Mouse (Mus musculus) heart, postnatal 4 days (tissue): ENCODE data around the gene Pglyrp2. TPM values are rescaled to one million over a fixed set of nuclear protein-coding genes. Genes with fewer than 3 reads are reported as not detected.

Experiments used
- DNase-seq: peaks from one replicate; pipeline ENCODE4 v3.0.0; 2021
- total RNA-seq, 2 experiments: library from RNA; stranded (reverse); gene quantifications; 2 replicates each; pipeline ENCODE4 v1.2.3; 2021

The Pglyrp2 gene
- total RNA-seq: not detected

DNA sequence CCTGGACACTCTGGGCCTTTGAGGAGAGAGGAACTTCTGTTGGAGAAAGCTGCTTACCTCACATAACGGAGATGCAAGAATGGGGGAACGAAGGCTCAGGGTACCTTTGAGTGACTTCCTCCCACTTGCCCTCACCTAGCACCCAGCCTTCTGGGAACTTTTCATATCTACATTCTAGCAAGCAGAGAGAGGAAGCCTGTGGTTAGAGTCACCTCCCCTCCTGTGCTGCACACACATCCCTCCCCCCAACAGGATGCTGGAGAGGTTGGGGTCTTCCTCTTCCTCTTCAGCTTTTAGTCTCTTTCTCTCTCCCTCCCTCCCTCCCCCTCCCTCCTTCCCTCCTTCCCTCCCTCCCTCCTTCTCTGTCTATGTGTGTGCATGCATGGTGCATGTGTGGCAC lies at the start of gene Pglyrp2:
Gene Pglyrp2, minus strand, starts transcription at position 134 of the 400 bp plus-strand sequence.
- no peak for DNase-seq

DNA sequence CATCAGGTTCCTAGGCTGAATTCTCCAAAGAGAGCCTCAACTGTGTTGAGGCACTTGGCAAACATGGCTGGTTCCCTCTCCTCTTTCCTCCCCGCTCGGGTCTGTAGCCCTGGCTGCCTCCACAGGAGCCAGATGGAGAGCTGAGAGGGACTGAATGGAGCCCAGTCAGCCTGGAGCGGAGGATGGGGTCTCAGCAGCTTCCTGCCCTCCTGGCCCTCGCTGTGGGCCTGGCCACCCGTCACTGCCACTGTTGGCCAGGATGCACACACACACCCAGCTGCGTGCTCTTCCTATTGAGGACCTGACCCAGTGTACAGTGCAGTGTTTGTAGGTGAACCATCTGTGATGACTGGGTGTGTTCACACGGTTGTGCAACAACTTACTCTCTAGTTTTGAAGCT lies 48.2 kb upstream of the Pglyrp2 start:
- no peak for DNase-seq

DNA sequence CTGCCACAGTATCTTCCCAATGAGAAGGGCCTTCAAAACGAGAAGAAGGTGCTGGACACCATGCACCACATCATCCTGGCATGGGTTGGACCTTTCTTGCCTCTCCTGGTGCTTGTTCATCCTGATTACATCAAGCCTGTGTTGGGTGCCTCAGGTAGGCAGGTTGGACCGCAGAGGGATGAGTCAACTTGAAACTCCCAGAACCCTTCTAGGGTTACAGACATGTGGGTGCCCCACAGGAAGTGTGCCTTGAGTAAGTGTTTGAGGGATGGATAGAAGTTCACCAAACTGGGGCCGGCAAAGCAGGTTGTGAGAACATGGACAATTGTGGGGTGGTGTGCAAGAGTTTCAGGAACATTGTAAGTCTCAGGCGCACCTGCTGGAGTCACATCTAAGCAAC lies 46.8 kb upstream of the Pglyrp2 start:
- DNase-seq: no peak

- no peak for DNase-seq
Observed at GRCm38 (mm10) chr17:32468494-32468893, 44.5 kb upstream of the Pglyrp2 start.

GRCm38 (mm10) chr17:32454997-32455396 lies 31.0 kb upstream of the Pglyrp2 start:
- no peak for DNase-seq

DNA sequence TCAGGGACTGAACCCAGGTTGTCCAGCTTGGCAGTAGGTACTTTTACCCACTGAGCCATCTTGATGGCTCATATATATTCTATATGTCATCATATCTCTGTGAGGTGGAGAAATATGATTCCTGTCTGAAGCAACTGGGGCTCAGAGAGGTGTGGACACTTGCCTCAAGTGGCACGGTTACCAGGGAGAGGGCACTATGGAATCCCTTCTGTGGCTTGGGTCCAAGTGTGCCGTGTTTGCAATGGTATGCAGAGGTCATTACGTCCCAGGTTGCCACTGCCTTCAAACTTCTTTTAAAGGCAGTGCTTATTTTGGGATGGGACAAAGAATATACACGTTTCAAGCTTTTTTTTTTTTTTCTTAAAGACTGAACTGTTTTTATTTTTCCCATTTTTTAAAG lies 30.2 kb upstream of the Pglyrp2 start:
- DNase-seq: peak; percentile 55

DNA sequence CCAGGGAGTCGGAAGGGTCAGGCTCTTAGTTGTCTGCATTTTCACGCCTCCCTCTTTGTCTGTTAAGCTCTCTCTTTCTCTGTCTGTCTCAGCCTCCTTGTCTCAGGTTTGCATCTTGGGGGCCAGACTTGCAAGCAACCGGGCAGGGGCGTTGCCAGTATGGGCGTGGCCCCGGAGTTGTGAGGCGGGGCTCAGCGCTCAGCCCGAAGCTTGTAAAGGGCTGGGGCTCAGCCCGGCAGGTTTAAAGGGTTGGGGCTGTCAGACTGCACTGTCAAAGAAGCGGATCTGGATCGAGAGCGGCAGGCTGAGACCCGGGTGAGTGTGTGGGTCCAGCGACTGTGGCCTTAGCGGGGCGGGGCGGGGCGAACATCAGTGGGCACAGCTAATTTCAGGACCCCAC lies 28.5 kb upstream of the Pglyrp2 start, which contains the start of gene Cyp4f39:
Gene Cyp4f39, plus strand, starts transcription at position 242 of the 400 bp plus-strand sequence.
- DNase-seq: peak; percentile 38

- DNase-seq: no peak
Observed at GRCm38 (mm10) chr17:32450844-32451537, 27.0 kb upstream of the Pglyrp2 start.

DNA sequence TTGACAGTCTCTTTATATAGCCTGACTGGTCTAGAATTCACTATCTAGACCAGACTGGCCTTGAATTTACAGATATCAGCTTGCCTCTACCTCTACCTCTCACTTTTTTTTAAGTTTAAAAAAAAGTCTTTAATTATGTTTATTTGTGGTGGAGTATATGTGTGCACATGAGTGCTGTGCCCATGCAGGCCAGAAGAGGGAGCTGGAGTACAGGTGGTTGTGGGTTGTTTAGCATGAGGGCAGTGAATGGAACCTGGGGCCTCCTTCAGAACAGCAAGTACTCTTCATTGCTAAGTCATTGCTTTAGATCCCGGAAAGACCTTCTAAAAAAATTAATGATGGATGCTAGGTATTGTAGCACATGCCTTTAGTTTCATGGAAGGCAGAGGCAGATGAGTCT lies 25.1 kb upstream of the Pglyrp2 start:
- DNase-seq: no peak

GRCm38 (mm10) chr17:32447195-32447594 lies 23.2 kb upstream of the Pglyrp2 start:
- DNase-seq: no peak

DNA sequence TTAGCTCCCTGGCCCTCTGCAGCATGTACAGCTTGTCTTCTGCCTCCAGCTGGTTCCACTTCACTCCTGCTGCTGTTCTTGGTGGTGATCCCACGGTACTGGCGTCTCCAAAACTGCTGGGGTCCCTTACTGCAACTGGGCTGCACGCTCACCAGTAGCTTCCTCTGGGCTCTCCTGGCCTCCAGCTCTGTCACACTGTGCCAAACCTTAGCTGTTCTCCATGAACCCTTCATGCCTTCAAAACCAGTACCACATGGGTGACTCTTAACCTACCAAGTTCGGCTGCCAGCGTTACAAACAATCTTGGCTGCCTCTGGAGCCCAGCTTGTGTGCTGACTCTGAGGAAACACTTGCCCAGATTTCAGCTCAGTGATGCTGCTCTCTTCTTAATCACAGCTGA lies 21.0 kb upstream of the Pglyrp2 start:
- DNase-seq: peak; percentile 9

- DNase-seq: no peak
Observed at GRCm38 (mm10) chr17:32443245-32443644, 19.3 kb upstream of the Pglyrp2 start.

- DNase-seq: no peak
Observed at GRCm38 (mm10) chr17:32437106-32437505, 13.1 kb upstream of the Pglyrp2 start.

- DNase-seq: no peak
Observed at GRCm38 (mm10) chr17:32435151-32435550, 11.2 kb upstream of the Pglyrp2 start.

DNA sequence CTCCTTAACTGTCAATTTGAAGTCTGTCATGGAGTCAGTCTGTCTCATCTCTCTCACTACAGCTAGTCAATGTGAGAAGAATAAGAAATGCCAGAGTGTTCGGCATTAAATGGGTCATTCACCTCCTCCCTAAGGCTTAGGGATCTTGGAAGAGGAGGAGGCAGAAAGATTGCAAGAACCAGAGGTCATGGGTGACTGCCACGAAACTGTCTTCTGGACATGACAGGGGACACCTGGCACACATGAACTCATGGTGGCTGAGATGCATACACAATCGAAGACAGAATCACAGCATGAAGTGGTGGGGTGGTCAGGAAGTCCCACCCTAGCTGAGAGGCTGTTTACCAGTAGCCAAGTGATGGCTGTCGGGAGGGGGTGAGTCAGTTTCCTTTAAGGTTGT lies 10.4 kb upstream of the Pglyrp2 start:
- peak; percentile 39 for DNase-seq

GRCm38 (mm10) chr17:32431972-32432371 lies 8.0 kb upstream of the Pglyrp2 start:
- DNase-seq: no peak

- DNase-seq: no peak
Observed at GRCm38 (mm10) chr17:32426610-32427009, 2.6 kb upstream of the Pglyrp2 start.

DNA sequence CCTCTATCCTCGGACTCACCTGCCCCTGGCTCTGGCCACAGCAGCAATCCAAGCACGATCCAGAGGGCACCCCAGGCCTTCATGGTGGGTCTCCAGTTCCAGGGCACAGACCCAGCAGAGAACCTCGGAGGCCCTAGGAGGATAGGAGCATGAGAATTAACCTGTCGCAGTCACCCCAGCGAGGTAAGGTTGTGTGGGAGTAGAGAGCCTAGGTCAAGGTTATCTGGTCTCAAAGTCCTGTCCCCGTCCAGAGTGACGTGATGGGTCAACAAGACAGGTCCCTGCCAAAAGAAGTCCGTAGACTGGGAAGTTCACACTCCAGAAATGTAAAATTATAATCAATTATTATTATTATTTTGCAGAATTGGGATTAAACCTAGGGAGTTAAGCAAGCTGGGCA lies 3.2 kb downstream of the Pglyrp2 start:
- no peak for DNase-seq

DNA sequence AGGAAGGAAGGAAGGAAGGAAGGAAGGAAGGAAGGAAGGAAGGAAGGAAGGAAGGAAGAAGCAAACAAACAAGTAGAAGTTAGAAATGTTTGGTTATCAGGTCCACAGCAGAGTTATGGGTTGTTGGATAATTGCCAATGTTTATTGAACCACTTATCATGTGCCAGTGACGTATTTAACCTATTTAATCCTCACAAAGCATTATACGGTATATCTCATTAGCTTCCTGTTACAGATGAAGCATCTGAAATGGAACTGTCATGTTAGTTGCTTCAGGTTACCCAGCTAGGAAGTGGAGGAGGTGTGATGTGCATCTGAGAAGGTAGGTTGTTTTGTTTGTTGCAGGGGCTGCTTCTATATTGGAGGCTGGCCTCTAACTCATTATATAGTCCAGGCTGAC lies 4.0 kb downstream of the Pglyrp2 start:
- DNase-seq: no peak

- DNase-seq: no peak
Observed at GRCm38 (mm10) chr17:32416771-32417170, 7.2 kb downstream of the Pglyrp2 start.

- no peak for DNase-seq
Observed at GRCm38 (mm10) chr17:32415417-32416020, 8.4 kb downstream of the Pglyrp2 start.

DNA sequence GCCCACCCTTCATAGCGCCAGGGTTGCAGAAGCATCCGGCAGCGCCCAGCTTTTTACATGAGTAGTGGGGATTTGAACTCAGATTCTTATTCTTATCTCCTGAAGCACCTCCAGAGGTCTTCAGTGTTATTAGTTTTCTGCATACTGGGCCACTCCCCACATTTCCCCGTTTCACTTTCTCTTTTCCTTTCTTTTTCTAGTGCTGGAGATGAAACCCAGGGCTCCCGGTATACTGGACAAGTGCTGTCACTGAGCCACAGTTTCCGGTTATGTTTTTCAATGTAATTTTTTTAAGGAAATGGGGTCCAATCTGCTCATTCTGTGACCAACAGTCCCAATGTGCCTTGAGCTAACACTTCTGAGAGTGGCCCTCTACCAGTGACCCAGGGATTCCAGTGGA lies 12.1 kb downstream of the Pglyrp2 start:
- DNase-seq: no peak

- no peak for DNase-seq
Observed at GRCm38 (mm10) chr17:32403417-32403816, 20.6 kb downstream of the Pglyrp2 start, which contains the start of gene Rasal3. Gene Rasal3 (minus strand): TSS chr17:32403583.

DNA sequence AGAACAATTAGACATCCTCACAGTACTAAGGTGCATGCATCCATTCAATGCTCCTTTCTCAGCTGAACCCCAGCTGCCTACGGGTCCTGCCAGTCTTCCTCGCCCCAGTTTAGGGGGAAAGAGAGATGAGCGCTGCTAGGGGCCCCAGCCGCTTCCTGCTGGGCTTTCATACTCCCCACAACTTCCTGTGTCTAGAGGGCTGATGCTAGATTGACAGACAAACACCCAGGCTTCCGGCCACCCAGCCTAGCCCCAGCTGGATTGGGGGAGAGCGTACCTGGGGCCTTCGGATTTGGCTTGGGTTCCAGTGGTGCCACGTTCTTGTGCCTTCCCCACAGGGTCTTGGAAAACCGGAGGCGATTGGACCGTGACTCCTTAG lies 21.2 kb downstream of the Pglyrp2 start:
- no peak for DNase-seq
